Mouse (Mus musculus): Measurements from ENCODE around the gene Acacb. TPM values are rescaled to one million over a fixed set of nuclear protein-coding genes. Genes with fewer than 3 reads are reported as not detected.

Acacb gene
- polyA plus RNA-seq, 1 experiment: 0.28 TPM

DNA sequence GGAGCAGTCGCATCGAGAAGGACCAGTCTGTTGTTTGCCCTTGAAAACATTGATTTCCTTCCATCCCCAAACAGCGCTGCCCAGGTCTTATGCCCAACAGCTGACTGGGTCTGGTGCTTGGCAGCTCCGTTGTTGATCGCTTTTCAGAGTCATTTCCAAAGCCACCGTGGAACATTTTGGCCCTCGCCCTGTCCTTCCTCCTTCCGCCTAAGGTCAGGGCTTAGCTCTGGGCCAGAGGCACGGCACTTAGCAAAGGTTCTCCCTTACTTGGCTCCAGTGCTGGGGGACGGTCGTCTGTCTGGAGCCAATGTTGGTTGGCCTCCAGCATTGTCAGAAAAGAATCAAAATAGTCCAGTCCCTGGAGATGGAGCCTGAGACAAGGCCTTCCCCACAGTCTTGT is 33.2 kb downstream of the Acacb start:
- TF ChIP-seq GATA1 (IDR thresholded peaks at IDR 0.05; ENCODE audit: low read length): no peak

DNA sequence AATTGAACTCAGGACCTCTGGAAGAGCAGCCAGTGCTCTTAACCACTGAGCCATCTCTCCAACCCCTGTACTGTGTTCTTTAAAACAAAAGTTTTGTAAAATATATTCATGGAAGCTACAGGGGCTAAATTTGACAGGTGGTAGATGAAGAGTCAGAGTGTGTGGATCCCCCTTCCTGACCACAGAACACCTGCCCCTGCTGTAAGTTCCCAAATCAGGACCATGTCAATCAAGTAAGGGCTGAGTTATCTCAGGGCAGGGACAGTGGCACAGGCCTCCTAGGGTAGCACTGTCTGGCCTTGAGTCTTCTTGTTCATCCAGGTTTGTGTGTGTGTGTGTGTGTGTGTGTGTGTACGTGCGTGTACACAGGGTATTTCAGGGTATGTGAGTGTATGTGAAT is 37.2 kb downstream of the Acacb start:
- no peak for TF ChIP-seq GATA1 (IDR thresholded peaks at IDR 0.05; ENCODE audit: low read length)

DNA sequence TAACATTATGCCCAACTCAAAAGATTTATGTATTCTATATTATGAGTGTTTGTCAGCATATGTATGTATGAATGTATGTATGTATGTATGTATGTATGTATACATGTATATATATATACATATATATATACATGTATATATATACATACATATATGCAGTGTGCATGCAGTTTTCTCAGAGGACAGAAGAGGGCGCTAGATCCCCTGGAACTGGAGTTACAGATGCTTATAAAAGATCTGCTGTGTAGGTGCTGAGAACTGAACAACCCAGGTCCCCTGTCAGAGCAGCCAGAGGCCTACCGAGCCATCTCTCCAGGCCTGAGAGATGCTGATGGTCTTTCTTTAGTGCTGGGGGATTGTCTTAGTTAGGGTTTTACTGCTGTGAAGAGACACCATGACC is 40.8 kb downstream of the Acacb start:
- no peak for TF ChIP-seq GATA1 (IDR thresholded peaks at IDR 0.05; ENCODE audit: low read length)

DNA sequence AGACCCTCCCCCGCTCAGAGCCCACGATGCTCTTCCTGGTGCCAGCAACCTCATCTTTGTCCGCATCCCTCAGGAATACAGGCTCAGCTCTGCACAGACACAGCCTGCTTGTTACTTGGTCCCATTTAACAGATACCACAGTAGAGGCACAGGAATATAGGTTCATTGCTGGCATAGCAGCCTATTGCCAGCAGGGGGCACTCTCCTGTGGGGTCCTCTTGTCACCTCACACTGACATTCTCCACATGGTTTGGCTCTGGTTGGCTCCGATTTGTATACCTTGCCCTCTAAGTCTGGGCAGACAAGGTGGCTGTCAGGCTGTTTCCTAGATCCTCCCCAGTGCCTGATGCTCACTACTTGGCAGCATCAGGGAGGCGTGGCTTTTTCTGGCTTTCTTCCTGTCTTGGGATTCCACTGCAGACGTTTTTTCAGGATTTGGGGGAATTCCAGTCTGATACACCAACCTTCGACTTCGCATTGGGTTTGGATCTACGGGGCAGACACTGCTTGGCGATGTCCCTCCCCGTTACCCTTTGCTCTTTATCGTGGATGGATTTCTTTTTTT is 42.6 kb downstream of the Acacb start:
- TF ChIP-seq GATA1 (IDR thresholded peaks at IDR 0.05; ENCODE audit: low read length): no peak

DNA sequence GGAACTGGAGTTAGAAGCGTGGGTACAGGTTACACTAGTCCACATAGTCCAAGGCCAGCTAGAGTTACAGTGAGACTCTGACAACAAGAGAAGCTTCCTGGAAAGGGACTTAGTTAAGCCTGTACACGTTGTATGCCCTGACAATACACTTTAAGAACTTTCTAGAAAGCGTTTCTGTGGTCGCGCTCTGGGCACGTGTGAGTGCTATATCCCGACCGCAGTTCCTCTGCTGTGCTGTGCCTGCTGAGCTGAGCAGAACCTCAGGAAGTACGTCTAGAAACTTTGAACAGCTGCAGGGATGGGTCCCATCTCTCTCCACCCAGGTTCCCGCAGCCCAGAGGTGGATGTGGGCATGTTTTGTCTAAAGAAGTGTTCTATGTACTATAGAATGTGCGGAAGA is 47.8 kb downstream of the Acacb start:
- no peak for TF ChIP-seq GATA1 (IDR thresholded peaks at IDR 0.05; ENCODE audit: low read length)

DNA sequence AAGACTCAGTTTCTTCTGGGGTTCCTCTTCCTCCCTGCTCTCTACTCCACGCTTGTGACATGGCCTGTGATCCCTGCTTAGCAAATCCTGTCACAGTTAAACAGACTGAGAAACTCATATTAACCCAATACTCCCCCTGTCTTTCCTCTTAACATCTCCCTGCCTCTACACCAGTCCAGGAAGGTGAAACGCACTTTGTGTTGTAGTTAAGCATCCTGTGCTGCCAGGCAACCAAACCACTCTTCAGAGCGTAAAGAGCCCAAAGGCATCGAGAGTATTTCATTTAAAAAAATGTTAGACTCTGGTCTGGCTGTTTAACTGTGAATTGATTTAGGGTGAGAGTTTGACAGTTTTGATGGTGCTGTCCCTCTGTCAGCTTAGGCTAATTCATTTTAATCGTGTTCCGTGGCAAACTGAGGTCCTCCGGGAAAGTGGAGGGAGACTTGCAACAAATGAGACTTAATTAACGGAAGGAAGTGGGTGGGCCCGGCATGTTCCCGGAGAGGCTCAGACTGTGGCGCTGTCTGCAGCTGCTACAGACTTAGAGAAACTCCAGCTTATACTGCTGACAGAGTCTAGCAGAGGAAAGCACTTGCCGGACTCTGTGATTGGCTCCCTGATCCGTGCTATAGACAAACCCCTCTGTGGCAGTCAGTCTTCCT is 52.9 kb downstream of the Acacb start:
- TF ChIP-seq GATA1 (IDR thresholded peaks at IDR 0.05; ENCODE audit: low read length): no peak

DNA sequence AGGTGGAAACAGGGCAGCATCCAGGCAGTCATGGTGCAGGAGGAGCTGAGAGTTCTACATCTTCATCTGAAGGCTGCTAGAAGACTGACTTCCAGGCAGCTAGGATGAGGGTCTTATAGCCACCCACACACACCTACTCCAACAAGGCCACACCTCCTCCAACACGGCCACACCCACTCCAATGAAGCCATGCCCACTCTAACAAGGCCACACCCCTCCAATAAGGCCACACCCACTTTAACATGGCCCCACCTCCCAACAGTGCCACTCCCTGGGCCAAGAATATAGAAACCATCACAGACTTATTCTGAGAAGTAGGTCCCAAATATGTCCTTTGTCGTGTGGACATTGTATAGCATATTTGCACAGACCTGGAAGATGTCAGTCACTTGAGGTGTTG is 59.8 kb downstream of the Acacb start:
- no peak for TF ChIP-seq GATA1 (IDR thresholded peaks at IDR 0.05; ENCODE audit: low read length)

DNA sequence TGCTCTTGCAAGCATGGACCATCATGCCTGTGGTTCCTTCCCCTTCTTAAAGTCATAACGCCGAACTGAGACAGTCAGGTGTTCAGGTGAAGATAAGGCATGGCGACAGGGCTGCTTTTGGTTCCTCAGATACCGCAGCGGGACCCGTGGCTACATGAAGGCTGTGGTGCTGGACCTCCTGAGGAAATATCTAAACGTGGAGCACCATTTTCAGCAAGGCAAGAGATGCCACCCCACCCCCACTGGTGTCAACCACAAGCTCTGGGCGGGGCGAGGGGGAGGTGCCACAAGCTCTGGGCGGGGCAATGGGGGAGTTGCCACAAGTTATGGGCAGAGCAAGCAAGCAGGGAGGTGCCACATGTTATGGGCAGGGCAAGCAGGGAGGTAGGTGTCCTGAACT is 66.8 kb downstream of the Acacb start:
- no peak for TF ChIP-seq GATA1 (IDR thresholded peaks at IDR 0.05; ENCODE audit: low read length)

DNA sequence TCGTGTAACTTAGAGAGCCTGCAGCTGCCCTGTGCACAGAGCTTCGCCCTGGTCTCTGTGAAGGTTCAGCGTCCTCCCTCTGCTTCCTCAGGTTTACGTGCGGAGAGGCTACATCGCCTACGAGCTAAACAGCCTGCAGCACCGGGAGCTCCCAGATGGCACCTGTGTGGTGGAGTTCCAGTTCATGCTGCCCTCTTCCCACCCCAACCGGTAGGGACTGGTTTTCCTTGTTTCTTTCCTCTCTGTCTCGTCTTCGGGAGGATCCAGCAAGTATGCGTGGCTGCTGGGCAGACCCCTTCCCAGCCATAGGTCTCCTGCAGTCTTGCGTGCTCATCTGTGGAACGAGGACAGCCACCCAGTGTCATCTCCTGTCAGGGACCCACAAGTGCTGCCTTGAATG is 72.4 kb downstream of the Acacb start:
- TF ChIP-seq GATA1 (IDR thresholded peaks at IDR 0.05; ENCODE audit: low read length): no peak

DNA sequence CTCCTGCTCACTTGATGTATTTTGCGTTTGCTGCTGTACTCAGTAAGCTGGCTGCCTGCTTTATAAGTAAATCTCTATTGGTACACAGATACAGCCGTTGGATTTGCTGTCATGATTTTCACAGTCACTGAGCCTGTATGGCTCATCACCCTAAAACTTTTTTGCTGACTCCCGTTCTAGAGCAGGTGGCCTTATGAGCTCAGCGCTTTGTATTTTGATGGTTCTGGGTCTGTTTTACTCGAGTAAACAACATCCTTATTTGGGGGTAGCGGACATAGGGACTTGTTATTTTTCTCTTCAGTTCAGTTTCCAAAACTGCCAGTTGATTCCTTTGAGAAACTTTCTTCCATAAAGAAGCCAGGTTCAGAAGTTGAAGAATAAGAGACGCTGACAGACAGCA is 79.7 kb downstream of the Acacb start:
- TF ChIP-seq GATA1 (IDR thresholded peaks at IDR 0.05; ENCODE audit: low read length): no peak

DNA sequence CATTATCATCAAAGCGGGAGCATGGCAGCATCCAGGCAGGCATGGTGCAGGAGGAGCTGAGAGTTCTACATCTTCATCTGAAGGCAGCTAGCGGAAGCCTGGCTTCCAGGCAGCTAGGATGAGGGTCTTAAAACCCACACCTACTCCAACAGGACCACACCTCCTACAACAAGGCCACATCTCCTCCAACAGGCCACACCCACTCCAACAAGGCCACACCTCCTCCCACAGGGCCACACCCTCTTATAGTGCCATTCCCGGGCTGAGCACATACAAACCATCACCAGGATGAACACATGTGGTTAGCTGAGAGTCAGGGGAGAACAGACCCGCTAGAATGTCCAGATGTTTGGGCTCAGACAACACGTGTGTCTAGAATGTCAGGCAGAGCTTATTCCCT is 82.6 kb downstream of the Acacb start:
- TF ChIP-seq GATA1 (IDR thresholded peaks at IDR 0.05; ENCODE audit: low read length): no peak

DNA sequence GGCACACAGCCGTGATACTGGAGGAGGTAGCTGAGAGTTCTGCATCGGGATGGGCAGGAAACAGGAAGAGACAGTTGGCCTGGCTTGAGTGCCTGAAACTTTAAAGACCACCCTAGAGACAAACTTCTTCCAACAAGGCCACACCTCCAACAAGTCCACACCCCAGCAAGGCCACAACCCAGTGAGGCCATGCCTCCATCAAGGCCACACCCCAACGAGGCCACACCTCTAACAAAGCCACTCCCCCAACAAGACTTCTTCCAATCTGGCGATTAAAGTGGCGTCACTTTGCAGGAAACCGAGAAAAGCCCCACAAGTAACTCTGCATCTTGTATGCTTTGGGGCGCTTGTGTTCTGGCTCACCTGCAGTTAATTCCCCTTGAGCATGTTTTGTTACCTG is 92.6 kb downstream of the Acacb start:
- TF ChIP-seq GATA1 (IDR thresholded peaks at IDR 0.05; ENCODE audit: low read length): no peak

DNA sequence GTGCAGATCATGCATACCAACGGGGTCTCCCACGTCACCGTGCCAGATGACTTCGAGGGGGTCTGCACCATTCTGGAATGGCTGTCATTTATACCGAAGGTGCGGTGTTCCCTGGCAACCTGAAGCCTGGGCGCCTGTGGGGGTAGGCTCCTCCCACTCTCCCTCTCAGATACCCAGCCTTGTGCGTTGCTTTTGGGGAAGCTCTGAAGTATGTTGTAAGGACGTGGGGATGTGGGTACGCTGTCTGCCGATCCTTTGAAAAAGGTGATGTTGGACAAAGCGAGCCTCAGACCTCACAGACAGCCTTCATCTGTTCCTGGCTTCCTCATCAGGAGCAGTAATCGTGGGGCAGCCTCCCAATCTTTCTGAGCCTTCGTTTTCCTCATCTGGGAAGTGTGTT is 93.4 kb downstream of the Acacb start:
- no peak for TF ChIP-seq GATA1 (IDR thresholded peaks at IDR 0.05; ENCODE audit: low read length)

DNA sequence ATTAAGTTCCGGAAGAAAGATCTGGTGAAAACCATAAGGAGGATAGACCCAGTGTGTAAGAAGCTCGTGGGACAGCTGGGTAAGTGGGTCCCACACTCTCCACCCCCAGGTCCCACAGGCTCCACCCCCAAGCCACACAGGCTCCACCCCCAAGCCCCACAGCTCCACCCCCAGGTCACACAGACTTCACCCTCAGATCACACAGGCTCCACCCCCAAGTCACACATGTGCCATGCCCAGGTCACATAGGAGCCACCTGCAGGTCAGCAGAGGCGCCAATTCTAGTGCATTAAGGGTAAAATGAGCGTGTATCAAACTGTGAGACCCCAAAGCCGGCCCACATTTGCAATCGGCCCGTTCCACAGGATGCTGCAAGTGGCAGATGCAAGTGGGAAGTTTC is 100.1 kb downstream of the Acacb start:
- TF ChIP-seq GATA1 (IDR thresholded peaks at IDR 0.05; ENCODE audit: low read length): no peak

DNA sequence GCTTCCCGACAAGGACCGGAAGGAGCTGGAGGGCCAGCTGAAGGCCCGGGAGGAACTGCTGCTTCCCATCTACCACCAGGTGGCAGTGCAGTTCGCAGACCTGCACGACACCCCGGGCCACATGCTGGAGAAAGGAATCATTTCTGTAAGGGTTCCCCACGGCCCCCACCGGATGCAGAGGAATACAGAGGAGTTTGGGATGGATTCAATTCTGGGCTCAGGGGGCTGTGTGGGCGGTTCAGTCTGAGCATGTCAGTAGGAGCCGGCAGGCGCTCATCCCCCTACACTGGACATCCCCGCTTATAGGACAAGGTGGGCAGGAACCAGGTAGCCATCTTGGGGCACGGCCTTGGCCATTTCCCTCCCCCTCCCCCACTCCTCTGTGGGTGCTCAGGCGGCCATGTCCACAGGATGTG is 101.8 kb downstream of the Acacb start:
- TF ChIP-seq GATA1 (IDR thresholded peaks at IDR 0.05; ENCODE audit: low read length): no peak

DNA sequence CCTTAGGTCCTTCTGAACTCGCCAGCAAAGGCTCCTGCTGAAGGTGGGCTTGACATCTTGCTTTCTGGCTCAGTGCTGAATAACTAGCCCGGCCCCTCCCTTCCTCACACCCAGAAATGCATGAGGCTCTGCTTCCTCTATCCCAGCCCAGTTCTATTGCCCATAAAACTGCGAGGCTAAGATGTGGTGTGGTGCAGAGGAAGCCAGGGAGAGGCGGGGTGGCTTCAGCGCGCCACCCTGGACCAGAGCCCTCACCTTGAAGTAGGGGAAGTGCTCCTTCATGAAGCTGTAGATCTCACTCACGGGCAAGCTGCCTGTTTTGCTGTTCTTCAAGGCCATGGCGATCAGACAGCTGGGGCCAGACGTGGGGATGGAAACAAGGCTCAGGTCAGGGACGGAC is 113.2 kb downstream of the Acacb start:
- no peak for TF ChIP-seq GATA1 (IDR thresholded peaks at IDR 0.05; ENCODE audit: low read length)

DNA sequence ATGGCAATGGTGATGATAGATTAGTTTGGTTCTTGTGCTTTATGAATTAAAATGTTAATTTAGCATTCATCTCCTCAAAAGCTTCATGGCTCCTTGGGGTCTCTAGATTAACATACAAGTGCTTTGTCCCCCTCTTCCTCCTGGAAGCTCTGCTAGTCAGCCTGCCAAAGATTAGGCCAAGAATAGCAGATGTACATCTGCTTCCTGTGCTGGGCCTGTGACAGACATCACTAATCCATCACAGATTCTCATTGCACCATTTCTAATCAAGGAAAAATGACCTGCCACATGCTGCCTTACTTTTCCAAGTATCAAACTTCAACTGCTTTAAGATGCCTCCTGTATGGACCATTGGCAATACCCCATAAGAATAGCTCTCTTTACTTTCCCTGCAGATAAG is 115.2 kb downstream of the Acacb start:
- no peak for TF ChIP-seq GATA1 (IDR thresholded peaks at IDR 0.05; ENCODE audit: low read length)

DNA sequence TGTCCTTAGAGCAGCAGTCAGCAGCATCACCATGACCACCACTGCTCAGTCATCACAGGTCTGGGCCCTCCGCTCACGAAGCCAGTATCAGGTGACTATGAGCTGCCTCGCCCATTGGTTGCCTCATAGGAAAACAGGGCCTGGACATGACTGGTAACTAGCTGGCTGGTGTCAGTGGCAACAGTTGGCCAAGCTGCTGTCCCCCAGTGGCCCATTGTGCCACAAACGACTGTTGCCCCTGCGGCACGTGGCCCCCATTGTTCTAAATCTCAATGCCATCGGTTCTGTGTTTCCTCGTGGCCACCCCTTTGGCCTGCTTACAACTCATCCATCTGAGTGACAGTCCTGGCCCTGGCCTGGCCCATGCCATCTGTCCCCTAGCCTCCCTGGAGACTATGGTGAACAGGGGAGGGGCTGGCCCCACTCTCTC is 117.7 kb downstream of the Acacb start:
- no peak for TF ChIP-seq GATA1 (IDR thresholded peaks at IDR 0.05; ENCODE audit: low read length)

Measured in G1E-ER4 (cell line).